Mouse (Mus musculus) heart, postnatal 0 days (tissue): ENCODE measurements around the gene Patl1. TPM values are rescaled to one million over a fixed set of nuclear protein-coding genes. Genes with fewer than 3 reads are reported as not detected.
A peak's percentile ranks its signal among the peaks of the same experiment; 100 is the strongest.

ENCODE experiments used
- ATAC-seq: fragments of 200-750 bp; cut with Nextera tagmentation; 2 replicates; pipeline ENCODE4 v1.8.0; 2017; ENCODE audit warnings: low read depth, moderate number of reproducible peaks, moderate library complexity; ENCODE audit not compliant: insufficient read depth
- DNase-seq: peaks from one replicate; pipeline ENCODE4 v3.0.0-alpha.2; 2016; ENCODE audit warnings: low spot score
- H3K27ac ChIP-seq: fragments of 300-500 bp; sonication (generic); 2 replicates; pipeline ENCODE4 v1.5.1; 2014; ENCODE audit warnings: low read depth, mild to moderate bottlenecking
- H3K27me3 ChIP-seq: fragments of 300-500 bp; sonication (generic); 2 replicates; pipeline ENCODE4 v1.6.1; 2014; ENCODE audit warnings: low read length, mixed read lengths; ENCODE audit not compliant: control insufficient read depth, insufficient read depth
- H3K36me3 ChIP-seq: fragments of 300-500 bp; sonication (generic); replicated peaks from 2 replicates; pipeline ENCODE4 v1.6.1; 2014; ENCODE audit warnings: low read length, mixed read lengths; ENCODE audit not compliant: control insufficient read depth, insufficient read depth
- H3K4me1 ChIP-seq: fragments of 300-500 bp; sonication (generic); 2 replicates; pipeline ENCODE4 v1.6.1; 2014; ENCODE audit warnings: antibody characterized with exemption; ENCODE audit not compliant: control insufficient read depth, insufficient read depth
- H3K4me2 ChIP-seq: fragments of 300-500 bp; sonication (generic); 2 replicates; pipeline ENCODE4 v1.6.1; 2014; ENCODE audit warnings: low read depth, mild to moderate bottlenecking, low read length, moderate library complexity
- H3K4me3 ChIP-seq: fragments of 300-500 bp; sonication (generic); 2 replicates; pipeline ENCODE4 v1.5.1; 2014; ENCODE audit warnings: low read depth, low read length
- H3K9ac ChIP-seq: fragments of 300-500 bp; sonication (generic); replicated peaks from 2 replicates; pipeline ENCODE4 v1.6.1; 2014; ENCODE audit warnings: low read depth, low read length, mixed read lengths
- H3K9me3 ChIP-seq: fragments of 300-500 bp; sonication (generic); replicated peaks from 2 replicates; pipeline ENCODE4 v1.6.1; 2016; ENCODE audit warnings: low read length; ENCODE audit not compliant: control insufficient read depth
- CTCF ChIP-seq: IDR thresholded peaks from 2 replicates; pipeline ENCODE4 v1.5.1; 2016; ENCODE audit warnings: antibody characterized with exemption, control low read depth, low read depth
- EP300 ChIP-seq: IDR thresholded peaks from 2 replicates; pipeline ENCODE4 v1.6.1; 2016; ENCODE audit warnings: antibody characterized with exemption, low read depth
- WGBS: fragments of 180-500 bp; shearing (Covaris S2); extraction: QIAGEN DNeasy Blood & Tissue Kit; methylation state at CpG from one replicate; pipeline ENCODE4 v1.1.7; 2014; 5-methylcytosine and 5-hydroxymethylcytosine counted together
- microRNA-seq: library from miRNA; unstranded; fragments of <30 nt; microRNA quantifications from one replicate; pipeline ENCODE4, GENCODE M21; 2016
- polyA plus RNA-seq: library from polyadenylated mRNA; unstranded; fragments of >200 nt; fragmentation: Nextera tagmentation; extraction: Ambion mirVana; gene quantifications from 2 replicates; pipeline ENCODE4 v1.2.1, GENCODE M21; 2015
- total RNA-seq: library from RNA; depleted of rRNA; stranded (reverse); fragments of >200 nt; gene quantifications from 2 replicates; pipeline ENCODE4 v1.2.3, GENCODE M21; 2014; ENCODE audit warnings: low replicate concordance; rRNA removed

Gene Patl1
- total and polyA plus RNA-seq, 2 experiments from 2014 or later, result 11.5 to 12.9 TPM

- 76% methylated on average over 10 of the region's 10 CpGs for WGBS
- H3K4me2 ChIP-seq, result no peak overlapping the region
- no peak overlapping the region for H3K4me3 ChIP-seq
- no peaks in the 10 kb centered on the region for H3K9me3 ChIP-seq
- TF ChIP-seq CTCF, result no peak
- TF ChIP-seq EP300, result no peak
- H3K36me3 ChIP-seq, result peaks cover 71% of the 10 kb centered on the region
- H3K27ac ChIP-seq, result no peak overlapping the region
- no peaks in the 10 kb centered on the region for H3K27me3 ChIP-seq
- H3K4me1 ChIP-seq, result no peaks in the 10 kb centered on the region
- DNase-seq, result no peak
- no peak overlapping the region for H3K9ac ChIP-seq
- ATAC-seq, result no peak
Measured at GRCm38 (mm10) chr19:11992441-11993029, 80.3 kb downstream of the Patl1 start.

Small RNA genes within 50 kb of the gene (microRNA-seq; reads per million reads assigned to microRNA genes)
- 6.6 reads per million, percentile 25 among the genes with 10 or more reads in this experiment for gene Mir6994

Other genes starting within 250 kb of the Patl1 start
- gene Oosp1, start 221.2 kb upstream of the Patl1 start, total RNA-seq, result not detected in 2 replicates
- not detected in 2 replicates for gene Oosp1, start 221.2 kb upstream of the Patl1 start, polyA plus RNA-seq
- gene Oosp3, start 215.3 kb upstream of the Patl1 start, total RNA-seq, result not detected in 2 replicates
- gene Oosp3, start 215.3 kb upstream of the Patl1 start, polyA plus RNA-seq, result not detected in 2 replicates
- not detected in 2 replicates for gene Gif, start 164.8 kb upstream of the Patl1 start, total RNA-seq
- not detected in 2 replicates for gene Gif, start 164.8 kb upstream of the Patl1 start, polyA plus RNA-seq
- gene Mrpl16, start 142.0 kb upstream of the Patl1 start, total RNA-seq, result 32.2 and 49.9 TPM in 2 replicates
- gene Mrpl16, start 142.0 kb upstream of the Patl1 start, polyA plus RNA-seq, result 97.6 and 99.1 TPM in 2 replicates
- gene Stx3, start 93.0 kb upstream of the Patl1 start, total RNA-seq, result 8.0 and 10.6 TPM in 2 replicates
- gene Stx3, start 93.0 kb upstream of the Patl1 start, polyA plus RNA-seq, result 6.0 and 6.3 TPM in 2 replicates
- not detected in 2 replicates for gene Olfr1417, start 73.2 kb upstream of the Patl1 start, total RNA-seq
- not detected in 2 replicates for gene Olfr1417, start 73.2 kb upstream of the Patl1 start, polyA plus RNA-seq
- gene Olfr1418, start 51.3 kb upstream of the Patl1 start, total RNA-seq, result not detected in 2 replicates
- gene Olfr1418, start 51.3 kb upstream of the Patl1 start, polyA plus RNA-seq, result not detected in 2 replicates
- gene Olfr1419, start 37.3 kb upstream of the Patl1 start, total RNA-seq, result not detected in 2 replicates
- not detected in 2 replicates for gene Olfr1419, start 37.3 kb upstream of the Patl1 start, polyA plus RNA-seq
- not detected in 2 replicates for gene Olfr1420, start 25.8 kb upstream of the Patl1 start, total RNA-seq
- 0.11 TPM in 1 of 2 replicates, not detected in the other for gene Olfr1420, start 25.8 kb upstream of the Patl1 start, polyA plus RNA-seq
- gene Osbp, start 53.5 kb downstream of the Patl1 start, total RNA-seq, result 32.7 and 43.2 TPM in 2 replicates
- 4.7 and 5.1 TPM in 2 replicates for gene Osbp, start 53.5 kb downstream of the Patl1 start, polyA plus RNA-seq
- gene Olfr1423, start 128.9 kb downstream of the Patl1 start, total RNA-seq, result not detected in 2 replicates
- gene Olfr1423, start 128.9 kb downstream of the Patl1 start, polyA plus RNA-seq, result not detected in 2 replicates
- not detected in 2 replicates for gene Olfr1424, start 150.3 kb downstream of the Patl1 start, total RNA-seq
- gene Olfr1424, start 150.3 kb downstream of the Patl1 start, polyA plus RNA-seq, result not detected in 2 replicates
- not detected in 2 replicates for gene Olfr1425, start 165.3 kb downstream of the Patl1 start, total RNA-seq
- gene Olfr1425, start 165.3 kb downstream of the Patl1 start, polyA plus RNA-seq, result not detected in 2 replicates
- not detected in 2 replicates for gene Olfr1426, start 179.6 kb downstream of the Patl1 start, total RNA-seq
- not detected in 2 replicates for gene Olfr1426, start 179.6 kb downstream of the Patl1 start, polyA plus RNA-seq
- not detected in 2 replicates for gene Olfr1427, start 190.9 kb downstream of the Patl1 start, total RNA-seq
- not detected in 2 replicates for gene Olfr1427, start 190.9 kb downstream of the Patl1 start, polyA plus RNA-seq
- gene Olfr1428, start 203.5 kb downstream of the Patl1 start, total RNA-seq, result not detected in 2 replicates
- not detected in 2 replicates for gene Olfr1428, start 203.5 kb downstream of the Patl1 start, polyA plus RNA-seq
- gene Olfr76, start 210.8 kb downstream of the Patl1 start, total RNA-seq, result not detected in 2 replicates
- gene Olfr76, start 210.8 kb downstream of the Patl1 start, polyA plus RNA-seq, result not detected in 2 replicates